Mouse (Mus musculus) CD4-positive, CD25-positive, alpha-beta regulatory T cell, adult 9 weeks (primary cell): ENCODE data around the gene Unc119. TPM values are rescaled to one million over a fixed set of nuclear protein-coding genes. Genes with fewer than 3 reads are reported as not detected.

Experiments used
- polyA plus RNA-seq: library from polyadenylated mRNA; unstranded; fragments of 100-300 nt; shearing (Covaris generic); gene quantifications from one replicate; pipeline ENCODE4 v1.2.1, GENCODE M21; 2017

Gene Unc119
- polyA plus RNA-seq = 18.6 TPM

DNA sequence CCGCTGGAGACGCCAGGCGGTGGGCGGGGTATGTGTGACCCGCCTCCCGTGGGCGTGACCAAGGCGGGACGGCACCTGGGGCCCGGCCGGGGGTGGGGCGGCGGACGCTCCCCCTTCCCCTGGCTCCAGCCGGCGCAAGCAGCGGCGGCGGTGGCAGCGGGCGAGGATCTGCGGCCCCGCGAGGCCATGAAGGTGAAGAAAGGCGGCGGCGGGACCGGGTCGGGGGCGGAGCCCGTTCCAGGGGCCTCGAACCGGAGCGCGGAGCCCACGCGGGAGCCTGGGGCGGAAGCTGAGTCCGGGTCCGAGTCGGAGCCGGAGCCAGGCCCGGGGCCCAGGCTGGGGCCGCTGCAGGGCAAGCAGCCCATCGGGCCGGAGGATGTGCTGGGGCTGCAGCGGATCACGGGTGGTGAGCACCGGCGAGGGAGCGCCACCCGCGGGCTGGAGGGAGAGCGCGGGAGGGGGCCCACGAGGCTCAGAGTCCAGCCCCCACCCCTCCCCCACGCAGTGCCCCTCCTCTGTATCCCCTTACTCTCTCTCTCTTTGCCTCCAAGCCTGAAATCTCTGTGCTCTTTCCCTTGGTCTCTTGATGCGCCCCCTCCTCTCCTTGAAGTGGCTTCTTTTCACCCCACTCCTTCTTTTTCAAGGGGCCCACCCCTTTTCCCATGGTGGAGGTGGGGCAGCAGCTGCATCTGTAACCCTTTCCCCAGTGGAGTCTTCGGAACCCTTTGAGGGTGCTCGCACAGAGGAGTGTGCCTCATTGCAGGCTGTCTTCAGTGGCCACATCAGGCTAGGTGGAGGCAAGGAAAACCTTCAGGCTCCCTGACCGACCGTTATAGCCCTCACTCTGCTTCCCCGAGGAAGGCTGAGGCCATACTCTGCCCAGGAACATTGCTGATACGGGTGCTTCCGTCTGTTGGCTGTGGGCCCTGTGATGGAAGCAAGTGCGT, at the start of gene Unc119:
Gene Unc119, plus strand, starts transcription at position 102 of the 947 bp plus-strand sequence.

DNA sequence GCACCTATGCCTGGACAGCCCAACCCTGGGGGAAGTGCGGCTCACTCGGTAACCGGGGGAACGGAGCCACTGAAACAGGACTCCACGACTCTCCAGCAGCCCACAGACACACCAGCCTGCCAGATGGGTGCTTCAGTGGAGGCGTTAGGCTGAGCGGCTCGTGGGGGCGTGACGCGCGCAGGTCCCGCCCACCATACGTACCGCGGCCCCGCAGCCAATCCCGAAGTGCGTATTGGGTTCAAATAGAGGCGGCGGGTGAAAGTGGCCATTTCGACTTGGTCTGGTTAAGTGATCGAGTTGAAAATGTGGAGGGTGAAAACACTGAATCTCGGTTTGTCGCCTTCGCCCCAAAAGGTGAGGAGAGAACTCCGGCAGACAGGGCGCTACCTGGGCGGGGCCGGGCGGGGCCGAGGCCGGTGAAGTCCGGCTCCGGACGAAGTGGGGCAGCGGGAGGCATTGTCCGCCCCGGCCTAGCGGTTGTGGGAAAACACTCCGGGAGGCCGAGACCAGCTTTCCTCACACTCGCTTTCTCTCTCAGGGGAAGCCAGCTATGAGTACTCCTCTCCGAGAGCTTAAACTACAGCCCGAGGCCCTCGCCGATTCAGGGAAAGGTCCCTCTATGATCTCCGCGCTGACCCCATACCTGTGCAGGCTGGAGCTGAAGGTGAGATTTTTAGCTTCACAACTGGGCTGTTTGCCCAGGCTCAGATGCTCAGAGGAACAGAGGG, 41.8 kb upstream of the Unc119 start, which contains the start of gene Spag5:
Gene Spag5, plus strand, starts transcription at position 173 of the 728 bp plus-strand sequence.

GRCm38 (mm10) chr11:78322860-78323259, 20.4 kb upstream of the Unc119 start, which contains the start of gene Aldoc:
Gene Aldoc, plus strand, starts transcription at chr11:78322968.

GRCm38 (mm10) chr11:78327634-78328511, 15.4 kb upstream of the Unc119 start, which contains the start of gene Pigs:
Gene Pigs, plus strand, starts transcription at chr11:78328415.

GRCm38 (mm10) chr11:78386508-78387043, 43.3 kb downstream of the Unc119 start, which contains the start of gene Foxn1:
Gene Foxn1, minus strand, starts transcription at chr11:78386558.

Other genes starting within 250 kb of the Unc119 start
- 29.0 TPM for gene Fam222b, start 248.8 kb upstream of the Unc119 start, polyA plus RNA-seq
- 4.5 TPM for gene Traf4, start 177.9 kb upstream of the Unc119 start, polyA plus RNA-seq
- 17.1 TPM for gene Nek8, start 166.8 kb upstream of the Unc119 start, polyA plus RNA-seq
- gene Tlcd1, start 166.8 kb upstream of the Unc119 start, polyA plus RNA-seq = 3.4 TPM
- gene Rpl23a, start 159.9 kb upstream of the Unc119 start, polyA plus RNA-seq = 1,923 TPM
- gene Rab34, start 155.1 kb upstream of the Unc119 start, polyA plus RNA-seq = not detected
- gene Proca1, start 150.1 kb upstream of the Unc119 start, polyA plus RNA-seq = 1.3 TPM
- 106 TPM for gene Sdf2, start 97.7 kb upstream of the Unc119 start, polyA plus RNA-seq
- 52.2 TPM for gene Supt6, start 97.5 kb upstream of the Unc119 start, polyA plus RNA-seq
- 74.7 TPM for gene 2610507B11Rik, start 81.7 kb upstream of the Unc119 start, polyA plus RNA-seq
- gene BC030499, start 52.6 kb upstream of the Unc119 start, polyA plus RNA-seq = 0.38 TPM
- gene Spag5, start 42.0 kb upstream of the Unc119 start, polyA plus RNA-seq = 2.2 TPM
- 14.5 TPM for gene Aldoc, start 20.5 kb upstream of the Unc119 start, polyA plus RNA-seq
- 136 TPM for gene Pigs, start 15.1 kb upstream of the Unc119 start, polyA plus RNA-seq
- not detected for gene Foxn1, start 43.1 kb downstream of the Unc119 start, polyA plus RNA-seq
- not detected for gene Slc13a2, start 78.7 kb downstream of the Unc119 start, polyA plus RNA-seq
- 1.8 TPM for gene Slc46a1, start 122.2 kb downstream of the Unc119 start, polyA plus RNA-seq
- 0.77 TPM for gene Sarm1, start 154.3 kb downstream of the Unc119 start, polyA plus RNA-seq
- gene Vtn, start 155.6 kb downstream of the Unc119 start, polyA plus RNA-seq = not detected
- not detected for gene Sebox, start 160.0 kb downstream of the Unc119 start, polyA plus RNA-seq
- gene Tmem199, start 168.7 kb downstream of the Unc119 start, polyA plus RNA-seq = 55.4 TPM
- 26.9 TPM for gene Poldip2, start 168.7 kb downstream of the Unc119 start, polyA plus RNA-seq
- gene Tnfaip1, start 192.8 kb downstream of the Unc119 start, polyA plus RNA-seq = 23.0 TPM
- 130 TPM for gene Ift20, start 192.9 kb downstream of the Unc119 start, polyA plus RNA-seq
- gene Tmem97, start 207.3 kb downstream of the Unc119 start, polyA plus RNA-seq = 17.2 TPM